Mouse (Mus musculus) cortical plate, adult 2 months (tissue): ENCODE measurements around the gene Vps4b. TPM values are rescaled to one million over a fixed set of nuclear protein-coding genes. Genes with fewer than 3 reads are reported as not detected.

Experiments
- H3K27ac ChIP-seq: fragments of 200-500 bp; 2 replicates; pipeline ENCODE4 v1.5.1; 2012; ENCODE audit warnings: low read length, control low read depth, inconsistent platforms; ENCODE audit not compliant: insufficient read depth
- H3K4me1 ChIP-seq: fragments of 200-500 bp; 2 replicates; pipeline ENCODE4 v1.6.1; 2011; ENCODE audit warnings: low read length; ENCODE audit not compliant: control insufficient read depth, insufficient read depth
- H3K4me3 ChIP-seq: fragments of 200-500 bp; 2 replicates; pipeline ENCODE4 v1.5.1; 2011; ENCODE audit warnings: mild to moderate bottlenecking, low read length, control low read depth; ENCODE audit not compliant: insufficient read depth
- CTCF ChIP-seq: fragments of 200-500 bp; IDR thresholded peaks from 2 replicates; pipeline ENCODE4 v1.5.1; 2011; ENCODE audit warnings: mild to moderate bottlenecking, control low read depth, low read length; ENCODE audit not compliant: insufficient read depth; ENCODE audit errors: extremely low read depth
- POLR2A ChIP-seq: fragments of 200-500 bp; IDR thresholded peaks from 2 replicates; pipeline ENCODE4 v1.6.1; 2011; ENCODE audit warnings: mild to moderate bottlenecking, low read length, control low read depth; ENCODE audit not compliant: insufficient read depth; ENCODE audit errors: extremely low read depth
- polyA plus RNA-seq: library from polyadenylated mRNA; depleted of rRNA; stranded (reverse); fragments of >200 nt; gene quantifications from 2 replicates; pipeline ENCODE4 v1.2.3, GENCODE M21; 2012; rRNA removed

The Vps4b gene
- 23.6 and 26.7 TPM in 2 replicates for polyA plus RNA-seq

- H3K27ac ChIP-seq: no peak within 1 kb of the TSS
- peak within 1 kb of the TSS; percentile 88 for H3K4me3 ChIP-seq
- H3K4me1 ChIP-seq: peaks cover 4% of the 10 kb centered on the region
- no peak for TF ChIP-seq CTCF
- peak; percentile 74 for TF ChIP-seq POLR2A
Measured at GRCm38 (mm10) chr1:106796542-106796924, at the start of gene Vps4b. Gene Vps4b, minus strand, starts transcription at chr1:106796728.

- H3K4me1 ChIP-seq: no peaks in the 10 kb centered on the region
- no peak overlapping the region for H3K27ac ChIP-seq
- TF ChIP-seq CTCF (no peak), POLR2A (no peak)
- no peak overlapping the region for H3K4me3 ChIP-seq
Measured at GRCm38 (mm10) chr1:106828784-106829183, 32.3 kb upstream of the Vps4b start.

- no peak overlapping the region for H3K4me3 ChIP-seq
- no peaks in the 10 kb centered on the region for H3K4me1 ChIP-seq
- TF ChIP-seq POLR2A (no peak), CTCF (no peak)
- H3K27ac ChIP-seq: no peak overlapping the region
Measured at GRCm38 (mm10) chr1:106822297-106822696, 25.8 kb upstream of the Vps4b start.

GRCm38 (mm10) chr1:106818323-106818722 is 21.8 kb upstream of the Vps4b start:
- TF ChIP-seq POLR2A (no peak), CTCF (peak; percentile 32; the same call in 1 of the 2 replicates)
- Histone ChIP-seq H3K27ac (no peak overlapping the region), H3K4me3 (no peak overlapping the region), H3K4me1 (no peaks in the 10 kb centered on the region)

GRCm38 (mm10) chr1:106816766-106817165 is 20.2 kb upstream of the Vps4b start:
- Histone ChIP-seq H3K4me3 (no peak overlapping the region), H3K4me1 (no peaks in the 10 kb centered on the region), H3K27ac (no peak overlapping the region)
- TF ChIP-seq POLR2A (no peak), CTCF (no peak)

GRCm38 (mm10) chr1:106815265-106815664 is 18.7 kb upstream of the Vps4b start:
- H3K27ac ChIP-seq: no peak overlapping the region
- no peak overlapping the region for H3K4me3 ChIP-seq
- H3K4me1 ChIP-seq: no peaks in the 10 kb centered on the region
- TF ChIP-seq POLR2A (no peak), CTCF (no peak)

- no peak for TF ChIP-seq POLR2A
- no peak for TF ChIP-seq CTCF
- Histone ChIP-seq H3K27ac (no peak overlapping the region), H3K4me3 (no peak overlapping the region), H3K4me1 (no peaks in the 10 kb centered on the region)
Measured at GRCm38 (mm10) chr1:106814864-106815263, 18.3 kb upstream of the Vps4b start.

- 0 out of 2 replicates have a peak, but pooled peaks cover 1% of the 10 kb centered on the region for H3K4me1 ChIP-seq
- no peak for TF ChIP-seq CTCF
- TF ChIP-seq POLR2A: no peak
- no peak overlapping the region for H3K4me3 ChIP-seq
- H3K27ac ChIP-seq: no peak overlapping the region
Measured at GRCm38 (mm10) chr1:106799931-106800330, 3.4 kb upstream of the Vps4b start.

- Histone ChIP-seq H3K4me3 (no peak overlapping the region), H3K27ac (no peak overlapping the region), H3K4me1 (peaks cover 1% of the 10 kb centered on the region; the same call in 1 of the 2 replicates)
- no peak for TF ChIP-seq POLR2A
- no peak for TF ChIP-seq CTCF
Measured at GRCm38 (mm10) chr1:106799406-106799805, 2.9 kb upstream of the Vps4b start.

GRCm38 (mm10) chr1:106796987-106797779 is 655 bp upstream of the Vps4b start:
- no peak overlapping the region for H3K27ac ChIP-seq

More at GRCm38 (mm10) chr1:106796987-106797779, 655 bp upstream of the Vps4b start:
- no peak for TF ChIP-seq CTCF
- peak overlapping the region; percentile 88; the same call in 1 of the 2 replicates for H3K4me3 ChIP-seq
- peaks cover 4% of the 10 kb centered on the region for H3K4me1 ChIP-seq
